20 mouse cellular contexts compared by ENCODE assay signal in the genomic region with DNA sequence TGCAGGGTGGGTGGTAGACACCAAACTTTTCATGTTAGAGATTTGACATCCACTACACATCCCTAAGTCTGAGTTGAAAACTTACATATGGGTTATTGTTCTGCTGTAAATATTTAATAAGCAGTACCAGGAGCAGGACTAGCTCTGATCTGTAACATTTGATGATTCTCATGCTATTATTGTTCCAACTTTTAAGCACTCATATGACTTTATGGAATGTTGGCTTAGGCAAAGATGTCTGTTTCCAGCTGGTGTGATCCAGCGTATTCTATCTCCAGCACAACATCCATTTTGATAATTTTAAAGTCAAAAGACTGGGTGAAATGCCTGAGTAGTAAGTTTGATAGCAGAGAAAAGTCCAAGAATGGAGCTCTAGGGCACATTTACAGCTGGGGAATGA.
A peak's percentile ranks its signal among the peaks of the same experiment; 100 is the strongest.
DNase-seq lines count a peak whose midpoint lies in the region; ATAC-seq and TF ChIP-seq lines count a peak whose summit lies in the region.
"Had no signal": no experiment of that assay in that cellular context is flagged by ENCODE, and none has a peak within 500 bp of the region (broad histone marks: within the 10 kb centered on the region; RNA-seq: fewer than 3 reads in every experiment).

No protein-coding gene starts in this region.

- no peak for DNase-seq in lung, postnatal 10 days
- DNase-seq in stomach, postnatal 0 days (ENCODE audit: low spot score): no peak
- DNase-seq in hindbrain, postnatal 0 days (ENCODE audit: low spot score): no peak
- DNase-seq: adrenal gland, postnatal 25 days; cerebellum, adult 18-20 months; cerebellum, adult 9-11 months; cerebellum, postnatal 36 days; gastrocnemius, postnatal 10 days; heart, adult 2 months had no signal

- no peaks in the 10 kb centered on the region for H3K36me3 ChIP-seq in intestine, embryonic 15.5 days
- H3K36me3 ChIP-seq in intestine, postnatal 0 days (ENCODE audit: control insufficient read depth, insufficient read depth): no peaks in the 10 kb centered on the region
- H3K36me3 ChIP-seq in lung, embryonic 15.5 days: 0 out of 2 replicates have a peak, but pooled peaks cover 5% of the 10 kb centered on the region
- no peaks in the 10 kb centered on the region for H3K36me3 ChIP-seq in stomach, embryonic 14.5 days (ENCODE audit: control insufficient read depth, insufficient read depth, low read length)
- H3K36me3 ChIP-seq in stomach, postnatal 0 days (ENCODE audit: control insufficient read depth, insufficient read depth, low read length): no peaks in the 10 kb centered on the region
- no peaks in the 10 kb centered on the region for H3K36me3 ChIP-seq in hindbrain, postnatal 0 days (ENCODE audit: insufficient read depth, low read length)
- H3K36me3 ChIP-seq: forebrain, embryonic 12.5 days; heart, embryonic 15.5 days; hindbrain, embryonic 10.5 days had no signal

- H3K9ac ChIP-seq in intestine, embryonic 15.5 days: no peak overlapping the region
- H3K9ac ChIP-seq in intestine, postnatal 0 days (ENCODE audit: low read depth, low read length): no peak overlapping the region
- no peak overlapping the region for H3K9ac ChIP-seq in lung, embryonic 15.5 days
- no peak overlapping the region for H3K9ac ChIP-seq in stomach, embryonic 14.5 days (replicated peaks; ENCODE audit: low read depth, low read length)
- H3K9ac ChIP-seq in stomach, postnatal 0 days (ENCODE audit: low read length): no peak overlapping the region
- no peak overlapping the region for H3K9ac ChIP-seq in hindbrain, postnatal 0 days (replicated peaks; ENCODE audit: low read length)
- H3K9ac ChIP-seq: embryonic facial prominence, embryonic 13.5 days; forebrain, embryonic 12.5 days; heart, embryonic 15.5 days had no signal

- TF ChIP-seq CTCF in intestine, postnatal 0 days (IDR thresholded peaks at IDR 0.05; ENCODE audit: low read depth): no peak
- TF ChIP-seq CTCF in stomach, postnatal 0 days (IDR thresholded peaks at IDR 0.05; ENCODE audit: low read depth): no peak
- TF ChIP-seq CTCF in hindbrain, postnatal 0 days (IDR thresholded peaks at IDR 0.05; ENCODE audit: low read depth): no peak

- no peak overlapping the region for H3K27ac ChIP-seq in intestine, embryonic 15.5 days
- no peak overlapping the region for H3K27ac ChIP-seq in intestine, postnatal 0 days (ENCODE audit: low read depth, low read length)
- no peak overlapping the region for H3K27ac ChIP-seq in lung, embryonic 15.5 days
- H3K27ac ChIP-seq in stomach, embryonic 14.5 days (ENCODE audit: low read length): no peak overlapping the region; the same call in 1 of the 2 replicates
- no peak overlapping the region for H3K27ac ChIP-seq in stomach, postnatal 0 days (replicated peaks)
- H3K27ac ChIP-seq in hindbrain, postnatal 0 days: no peak overlapping the region
- H3K27ac ChIP-seq: embryonic facial prominence, embryonic 13.5 days; forebrain, embryonic 12.5 days; heart, adult 2 months; heart, embryonic 15.5 days; hindbrain, embryonic 10.5 days had no signal

- no peaks in the 10 kb centered on the region for H3K27me3 ChIP-seq in intestine, embryonic 15.5 days (replicated peaks)
- no peaks in the 10 kb centered on the region for H3K27me3 ChIP-seq in intestine, postnatal 0 days (replicated peaks; ENCODE audit: control insufficient read depth, insufficient read depth, low read length)
- no peaks in the 10 kb centered on the region for H3K27me3 ChIP-seq in lung, embryonic 15.5 days
- no peaks in the 10 kb centered on the region for H3K27me3 ChIP-seq in stomach, embryonic 14.5 days (ENCODE audit: control insufficient read depth, insufficient read depth, low read length)
- no peaks in the 10 kb centered on the region for H3K27me3 ChIP-seq in stomach, postnatal 0 days (ENCODE audit: control insufficient read depth, insufficient read depth, low read length)
- H3K27me3 ChIP-seq in hindbrain, postnatal 0 days (ENCODE audit: insufficient read depth, low read length): no peaks in the 10 kb centered on the region
- H3K27me3 ChIP-seq: embryonic facial prominence, embryonic 13.5 days; forebrain, embryonic 12.5 days; heart, embryonic 15.5 days had no signal

- H3K4me3 ChIP-seq in intestine, embryonic 15.5 days (replicated peaks): no peak overlapping the region
- H3K4me3 ChIP-seq in intestine, postnatal 0 days (ENCODE audit: low read depth, low read length): no peak overlapping the region
- H3K4me3 ChIP-seq in lung, embryonic 15.5 days: no peak overlapping the region
- H3K4me3 ChIP-seq in stomach, embryonic 14.5 days (ENCODE audit: low read depth, low read length): no peak overlapping the region
- H3K4me3 ChIP-seq in stomach, postnatal 0 days (ENCODE audit: low read depth, low read length): no peak overlapping the region
- no peak overlapping the region for H3K4me3 ChIP-seq in hindbrain, postnatal 0 days (ENCODE audit: low read length)
- H3K4me3 ChIP-seq: embryonic facial prominence, embryonic 13.5 days; forebrain, embryonic 12.5 days; heart, adult 2 months; heart, embryonic 15.5 days; hindbrain, embryonic 10.5 days had no signal

- no peaks in the 10 kb centered on the region for H3K9me3 ChIP-seq in intestine, embryonic 15.5 days
- no peaks in the 10 kb centered on the region for H3K9me3 ChIP-seq in intestine, postnatal 0 days (ENCODE audit: control insufficient read depth)
- H3K9me3 ChIP-seq in lung, embryonic 15.5 days: no peaks in the 10 kb centered on the region
- H3K9me3 ChIP-seq in stomach, embryonic 14.5 days (ENCODE audit: control insufficient read depth, low read depth, low read length): no peaks in the 10 kb centered on the region
- no peaks in the 10 kb centered on the region for H3K9me3 ChIP-seq in stomach, postnatal 0 days (ENCODE audit: control insufficient read depth, low read length)
- H3K9me3 ChIP-seq in hindbrain, postnatal 0 days (ENCODE audit: low read length): no peaks in the 10 kb centered on the region
- H3K9me3 ChIP-seq: embryonic facial prominence, embryonic 13.5 days; forebrain, embryonic 12.5 days; heart, embryonic 15.5 days; hindbrain, embryonic 10.5 days had no signal

- H3K4me2 ChIP-seq in intestine, embryonic 15.5 days (replicated peaks): no peak overlapping the region
- H3K4me2 ChIP-seq in intestine, postnatal 0 days (replicated peaks; ENCODE audit: low read depth): no peak overlapping the region
- H3K4me2 ChIP-seq in lung, embryonic 15.5 days: no peak overlapping the region
- H3K4me2 ChIP-seq in stomach, embryonic 14.5 days (replicated peaks; ENCODE audit: low read depth, low read length): no peak overlapping the region
- H3K4me2 ChIP-seq in stomach, postnatal 0 days (replicated peaks; ENCODE audit: low read depth): no peak overlapping the region
- no peak overlapping the region for H3K4me2 ChIP-seq in hindbrain, postnatal 0 days (ENCODE audit: low read depth, low read length)
- H3K4me2 ChIP-seq: embryonic facial prominence, embryonic 13.5 days; forebrain, embryonic 12.5 days; heart, embryonic 11.5 days; heart, embryonic 15.5 days had no signal

- H3K4me1 ChIP-seq in intestine, embryonic 15.5 days (replicated peaks): no peaks in the 10 kb centered on the region
- H3K4me1 ChIP-seq in intestine, postnatal 0 days (replicated peaks; ENCODE audit: control insufficient read depth, insufficient read depth, low read length): no peaks in the 10 kb centered on the region
- H3K4me1 ChIP-seq in lung, embryonic 15.5 days: no peaks in the 10 kb centered on the region
- H3K4me1 ChIP-seq in stomach, embryonic 14.5 days (ENCODE audit: control insufficient read depth, insufficient read depth, low read length): no peaks in the 10 kb centered on the region
- no peaks in the 10 kb centered on the region for H3K4me1 ChIP-seq in stomach, postnatal 0 days (replicated peaks; ENCODE audit: control insufficient read depth, insufficient read depth)
- H3K4me1 ChIP-seq in hindbrain, postnatal 0 days (ENCODE audit: insufficient read depth, low read length): no peaks in the 10 kb centered on the region
- H3K4me1 ChIP-seq: embryonic facial prominence, embryonic 13.5 days; heart, embryonic 15.5 days had no signal

- 0 out of 2 replicates have a peak, but pooled peaks have one; percentile 49 for ATAC-seq in intestine, embryonic 15.5 days
- ATAC-seq in intestine, postnatal 0 days: no peak
- ATAC-seq in lung, embryonic 15.5 days (ENCODE audit: borderline replicate concordance, extremely low read depth, low FRiP score, low TSS enrichment): peak; percentile 68
- peak; percentile 63; the same call in 1 of the 2 replicates for ATAC-seq in stomach, embryonic 14.5 days (ENCODE audit: insufficient number of reproducible peaks, insufficient read depth, low FRiP score, low read depth)
- ATAC-seq in stomach, postnatal 0 days (ENCODE audit: low FRiP score, low TSS enrichment): no peak
- ATAC-seq in hindbrain, postnatal 0 days: no peak
- ATAC-seq: activated CD4-positive, CD25-positive, alpha-beta regulatory T cell, adult 4 months; forebrain, embryonic 16.5 days had no signal

- no peak for TF ChIP-seq EP300 in stomach, postnatal 0 days (optimal IDR thresholded peaks at IDR 0.05)

- 63% methylated on average over 1 of the region's 1 CpGs for WGBS in intestine, embryonic 15.5 days
- 70% methylated on average over 1 of the region's 1 CpGs for WGBS in intestine, postnatal 0 days
- 64% methylated on average over 1 of the region's 1 CpGs for WGBS in lung, embryonic 15.5 days
- WGBS in stomach, embryonic 14.5 days: 76% methylated on average over 1 of the region's 1 CpGs
- 51% methylated on average over 1 of the region's 1 CpGs for WGBS in stomach, postnatal 0 days
- 87% methylated on average over 1 of the region's 1 CpGs for WGBS in hindbrain, postnatal 0 days

Comparison
In these comparisons a context has a peak if more than half of its experiments do, and no peak if none do; other contexts are left out.
1. ATAC-seq: peak in intestine, embryonic 15.5 days (single experiment), lung, embryonic 15.5 days (single experiment) and stomach, embryonic 14.5 days (single experiment); none in intestine, postnatal 0 days (single experiment), stomach, postnatal 0 days (single experiment) and hindbrain, postnatal 0 days (single experiment).